Mouse (Mus musculus) CH12.LX (cell line): ENCODE measurements around the gene Dcst1. TPM values are rescaled to one million over a fixed set of nuclear protein-coding genes. Genes with fewer than 3 reads are reported as not detected.

ENCODE experiments used
- DNase-seq: peaks from one replicate; pipeline ENCODE4 v3.0.0-alpha.2; 2013; ENCODE audit errors: extremely low read depth
- H3K27ac ChIP-seq: 2 replicates; pipeline ENCODE4 v1.5.1; 2012; ENCODE audit warnings: low read depth, mild to moderate bottlenecking, control low read depth, moderate library complexity; ENCODE audit not compliant: insufficient read depth
- H3K27me3 ChIP-seq: replicated peaks from 2 replicates; pipeline ENCODE3; 2012; ENCODE audit warnings: inconsistent platforms
- H3K36me3 ChIP-seq, 2 experiments: replicated peaks in 1 of 2; 2 replicates each; pipeline versions ENCODE3 to v1.6.1; 2012; ENCODE audit warnings: inconsistent platforms in 1 of 2, low read length in 1 of 2, mild to moderate bottlenecking in 1 of 2, mixed read lengths in 1 of 2, moderate library complexity in 1 of 2; ENCODE audit not compliant: control insufficient read depth in 1 of 2, insufficient read depth in 1 of 2
- H3K4me1 ChIP-seq, 2 experiments: 2 replicates each; pipeline ENCODE4 v1.6.1; 2012; ENCODE audit warnings: inconsistent platforms in 1 of 2, moderate library complexity in 1 of 2; ENCODE audit not compliant: insufficient read depth in 2 of 2, control insufficient read depth in 1 of 2
- H3K4me2 ChIP-seq: 2 replicates; pipeline ENCODE4 v1.6.1; 2012; ENCODE audit warnings: low read depth, mild to moderate bottlenecking, control low read depth; ENCODE audit not compliant: poor library complexity, insufficient read depth, severe bottlenecking
- H3K4me3 ChIP-seq, 3 experiments: fragments of 150-350 bp in 1 of 3; sonication (generic) in 1 of 3; replicated peaks in 1 of 3; 2 replicates each; pipeline versions ENCODE3 to v1.5.1; 2011 to 2012; ENCODE audit warnings: low read depth in 2 of 3, low read length in 2 of 3, mild to moderate bottlenecking in 2 of 3, moderate library complexity in 2 of 3, control low read depth in 1 of 3, improper control_type of control experiment in 1 of 3, inconsistent platforms in 1 of 3, mixed read lengths in 1 of 3; ENCODE audit not compliant: poor library complexity in 1 of 3
- H3K79me2 ChIP-seq: replicated peaks from 2 replicates; pipeline ENCODE4 v1.6.1; 2012; ENCODE audit warnings: mild to moderate bottlenecking, moderate library complexity; ENCODE audit not compliant: control insufficient read depth, poor library complexity, insufficient read depth, severe bottlenecking; ENCODE audit errors: extremely low read depth
- H3K9ac ChIP-seq: 2 replicates; pipeline ENCODE4 v1.6.1; 2012; ENCODE audit warnings: low read depth, mild to moderate bottlenecking, control low read depth, moderate library complexity; ENCODE audit not compliant: insufficient read depth
- H3K9me3 ChIP-seq: replicated peaks from 2 replicates; pipeline ENCODE3; 2012; ENCODE audit warnings: low read length, inconsistent platforms, mixed read lengths
- BHLHE40 ChIP-seq: IDR thresholded peaks from 2 replicates; pipeline ENCODE4 v1.6.1; 2011; ENCODE audit warnings: mild to moderate bottlenecking, low read depth, low read length, improper control_type of control experiment
- CHD1 ChIP-seq: IDR thresholded peaks from 2 replicates; pipeline ENCODE4 v1.6.1; 2012; ENCODE audit warnings: low read depth, low read length, improper control_type of control experiment, inconsistent platforms
- E2F4 ChIP-seq: IDR thresholded peaks from 2 replicates; pipeline ENCODE4 v1.6.1; 2011; ENCODE audit warnings: low read depth, low read length, improper control_type of control experiment; ENCODE audit not compliant: insufficient replicate concordance
- ELF1 ChIP-seq: IDR thresholded peaks from 2 replicates; pipeline ENCODE4 v1.6.1; 2014; ENCODE audit warnings: low read depth, mild to moderate bottlenecking, inconsistent platforms, low read length, improper control_type of control experiment
- ETS1 ChIP-seq: conservative IDR thresholded peaks from 2 replicates; pipeline ENCODE4 v1.6.1; 2012; ENCODE audit warnings: low read depth, mild to moderate bottlenecking, inconsistent platforms, low read length, improper control_type of control experiment, moderate library complexity
- GABPA ChIP-seq: IDR thresholded peaks from 2 replicates; pipeline ENCODE4 v1.6.1; 2012; ENCODE audit warnings: low read depth, low read length, improper control_type of control experiment, inconsistent platforms; ENCODE audit not compliant: insufficient replicate concordance
- HCFC1 ChIP-seq: IDR thresholded peaks from 2 replicates; pipeline ENCODE4 v1.6.1; 2012; ENCODE audit warnings: low read depth, mild to moderate bottlenecking, inconsistent platforms, low read length, improper control_type of control experiment
- IRF4 ChIP-seq: IDR thresholded peaks from 2 replicates; pipeline ENCODE4 v1.6.1; 2014; ENCODE audit warnings: low read depth, mild to moderate bottlenecking, inconsistent platforms, low read length, improper control_type of control experiment
- JUN ChIP-seq: IDR thresholded peaks from 2 replicates; pipeline ENCODE4 v1.6.1; 2011; ENCODE audit warnings: low read depth, mild to moderate bottlenecking, low read length, improper control_type of control experiment, moderate library complexity; ENCODE audit not compliant: insufficient read depth
- JUND ChIP-seq: conservative IDR thresholded peaks from 2 replicates; pipeline ENCODE4 v1.6.1; 2011; ENCODE audit warnings: low read depth, low read length, improper control_type of control experiment
- MAFK ChIP-seq: IDR thresholded peaks from 2 replicates; pipeline ENCODE4 v1.6.1; 2011; ENCODE audit warnings: low read length, improper control_type of control experiment; ENCODE audit not compliant: insufficient replicate concordance
- MAZ ChIP-seq: IDR thresholded peaks from 2 replicates; pipeline ENCODE4 v1.6.1; 2012; ENCODE audit warnings: low read depth, mild to moderate bottlenecking, inconsistent platforms, low read length, improper control_type of control experiment, moderate library complexity
- MEF2A ChIP-seq: IDR thresholded peaks from 2 replicates; pipeline ENCODE4 v1.6.1; 2014; ENCODE audit warnings: low read depth, mild to moderate bottlenecking, inconsistent platforms, low read length, improper control_type of control experiment, borderline replicate concordance
- MYC ChIP-seq: IDR thresholded peaks from 2 replicates; pipeline ENCODE4 v1.6.1; 2011; ENCODE audit warnings: low read depth, mild to moderate bottlenecking, improper control_type of control experiment, low read length
- NRF1 ChIP-seq: IDR thresholded peaks from 2 replicates; pipeline ENCODE4 v1.6.1; 2014; ENCODE audit warnings: low read depth, mild to moderate bottlenecking, inconsistent platforms, low read length, improper control_type of control experiment, moderate library complexity
- RAD21 ChIP-seq: IDR thresholded peaks from 2 replicates; pipeline ENCODE4 v1.6.1; 2011; ENCODE audit warnings: low read depth, mild to moderate bottlenecking, low read length, improper control_type of control experiment, moderate library complexity
- RCOR1 ChIP-seq: conservative IDR thresholded peaks from 2 replicates; pipeline ENCODE4 v1.6.1; 2012; ENCODE audit warnings: low read depth, mild to moderate bottlenecking, inconsistent platforms, low read length, improper control_type of control experiment
- SIN3A ChIP-seq: IDR thresholded peaks from 2 replicates; pipeline ENCODE4 v1.6.1; 2012; ENCODE audit warnings: low read length, improper control_type of control experiment, inconsistent platforms
- SMC3 ChIP-seq: IDR thresholded peaks from 2 replicates; pipeline ENCODE4 v1.6.1; 2011; ENCODE audit warnings: low read depth, low read length, improper control_type of control experiment
- TBP ChIP-seq: conservative IDR thresholded peaks from 2 replicates; pipeline ENCODE4 v1.6.1; 2011; ENCODE audit warnings: low read depth, low read length, improper control_type of control experiment
- USF1 ChIP-seq: IDR thresholded peaks from 2 replicates; pipeline ENCODE4 v1.6.1; 2014; ENCODE audit warnings: low read depth, mild to moderate bottlenecking, inconsistent platforms, low read length, improper control_type of control experiment
- USF2 ChIP-seq: conservative IDR thresholded peaks from 2 replicates; pipeline ENCODE4 v1.6.1; 2011; ENCODE audit warnings: low read depth, low read length, improper control_type of control experiment
- ZC3H11A ChIP-seq: IDR thresholded peaks from 2 replicates; pipeline ENCODE4 v1.6.1; 2012; ENCODE audit warnings: low read depth, mild to moderate bottlenecking, inconsistent platforms, low read length, improper control_type of control experiment
- dilution Hi-C: fragments of 300-500 bp; cut with MboI; formaldehyde crosslinking; loops from 2 replicates; pipeline ENCODE4 v1.14.3; 2020; ENCODE audit warnings: low sequenced_read_pairs; ENCODE audit not compliant: extremely low pct_unique_long_range_greater_than_20kb, extremely low pct_ligation_motif_present
- in situ Hi-C: fragments of 300-500 bp; cut with MboI; formaldehyde crosslinking; loops from 3 replicates; pipeline ENCODE4 v1.14.3; 2019; ENCODE audit warnings: low sequenced_read_pairs, low pct_ligation_motif_present, low pct_unique_long_range_greater_than_20kb, mixed read lengths
- polyA plus RNA-seq: library from polyadenylated mRNA; unstranded; fragments of >175 nt; gene quantifications from 2 replicates; pipeline ENCODE4 v1.2.1, GENCODE M21; 2012; ENCODE audit warnings: low read depth; ENCODE audit not compliant: insufficient read length
- total RNA-seq, 2 experiments: library from RNA; depleted of rRNA; stranded (reverse); fragments of 300-350 nt in 1 of 2; fragments of >200 nt in 1 of 2; gene quantifications; 2 replicates each; pipeline ENCODE4 v1.2.3; 2012 to 2014

Gene Dcst1
- total and polyA plus RNA-seq, 3 experiments, result 0.04 to 0.10 TPM; not detected in 1

DNA sequence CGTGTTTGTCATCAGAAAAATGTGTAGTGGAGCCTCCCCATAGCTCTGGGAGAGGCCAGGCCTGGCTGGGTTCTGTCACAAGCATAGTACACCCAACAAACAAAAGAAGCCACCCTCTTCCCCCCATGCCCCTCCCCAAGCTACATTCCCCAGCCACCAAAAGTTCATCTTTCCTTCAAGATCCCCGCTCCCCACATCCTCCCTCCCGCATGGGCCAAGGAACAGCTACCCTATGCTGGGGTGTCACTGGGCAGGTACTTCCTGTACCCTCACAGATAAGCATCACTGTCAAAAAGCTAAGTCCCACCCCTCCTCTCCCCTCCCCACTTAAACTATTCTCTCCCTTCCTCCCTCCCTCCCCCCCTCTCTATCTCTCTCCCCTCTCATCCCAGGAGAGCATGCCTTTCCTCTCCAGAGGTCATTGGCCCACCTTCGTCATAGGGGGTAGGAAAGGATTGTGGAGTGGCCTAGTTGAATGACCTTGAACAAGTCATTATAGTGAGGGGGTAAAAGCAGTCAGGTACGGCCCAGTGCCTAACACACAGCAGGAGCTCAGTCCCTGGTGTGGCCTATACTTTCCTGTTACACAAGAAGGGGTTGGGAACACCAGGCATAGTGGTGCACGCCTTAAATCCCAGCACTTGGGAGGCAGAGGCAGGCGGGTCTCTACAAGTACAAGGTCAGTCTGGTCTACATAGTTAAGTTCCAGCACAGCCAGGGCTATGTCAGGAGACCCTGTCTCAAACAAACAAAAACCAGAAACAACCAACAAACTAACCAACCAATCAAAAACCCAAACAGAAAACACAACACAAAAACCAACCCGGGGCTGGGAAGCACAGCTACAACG, 17.2 kb upstream of the Dcst1 start:
- Histone ChIP-seq H3K9me3 (no peaks in the 10 kb centered on the region), H3K27ac (no peak overlapping the region), H3K4me1 (peaks cover 30 to 96% of the 10 kb centered on the region in 2 experiments), H3K27me3 (no peaks in the 10 kb centered on the region), H3K79me2 (peaks cover 47% of the 10 kb centered on the region), H3K36me3 (peaks cover 40 to 68% of the 10 kb centered on the region in 2 experiments), H3K4me2 (no peak overlapping the region), H3K4me3 (no peak overlapping the region), H3K9ac (no peak overlapping the region)
- in situ Hi-C loops, result no loop called here
- dilution Hi-C loops, result no loop called here
- TF ChIP-seq MEF2A, result no peak
- TF ChIP-seq NRF1, result no peak
- TF ChIP-seq MAFK, result no peak
- no peak for TF ChIP-seq USF1
- no peak for TF ChIP-seq ZC3H11A
- TF ChIP-seq SMC3, result no peak
- TF ChIP-seq E2F4, result no peak
- no peak for TF ChIP-seq USF2
- TF ChIP-seq TBP, result no peak
- TF ChIP-seq RCOR1, result no peak
- no peak for TF ChIP-seq CHD1
- no peak for TF ChIP-seq JUN
- no peak for TF ChIP-seq ELF1
- no peak for TF ChIP-seq MYC
- no peak for TF ChIP-seq IRF4
- TF ChIP-seq BHLHE40, result no peak
- no peak for TF ChIP-seq RAD21
- TF ChIP-seq ETS1, result no peak
- no peak for TF ChIP-seq GABPA
- TF ChIP-seq SIN3A, result no peak
- no peak for DNase-seq

DNA sequence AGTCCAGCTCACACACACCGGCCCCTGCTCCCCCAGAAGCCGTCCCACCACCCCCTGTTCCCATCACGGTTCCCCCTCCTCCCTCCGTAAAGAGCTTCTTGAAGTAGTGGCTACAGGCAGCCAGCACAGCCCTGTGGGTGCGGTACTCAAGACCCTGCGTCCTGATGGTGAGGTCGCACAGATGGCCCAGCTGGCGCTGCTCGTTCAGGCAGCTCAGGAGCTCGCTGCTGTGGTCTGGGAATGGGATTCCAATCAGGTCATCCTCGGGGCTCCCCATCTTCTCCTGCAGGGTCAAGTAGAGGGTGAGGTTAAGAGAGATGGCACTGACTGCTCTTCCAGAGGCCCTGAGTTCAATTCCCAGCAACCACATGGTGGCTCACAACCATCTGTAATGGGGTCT, 16.2 kb upstream of the Dcst1 start:
- Histone ChIP-seq H3K4me2 (no peak overlapping the region), H3K27me3 (no peaks in the 10 kb centered on the region), H3K36me3 (peaks cover 49 to 78% of the 10 kb centered on the region in 2 experiments), H3K27ac (no peak overlapping the region), H3K79me2 (peaks cover 37% of the 10 kb centered on the region), H3K9ac (no peak overlapping the region), H3K4me1 (peaks cover 30 to 91% of the 10 kb centered on the region in 2 experiments), H3K4me3 (no peak overlapping the region), H3K9me3 (no peaks in the 10 kb centered on the region)
- in situ Hi-C loops, result no loop called here
- DNase-seq, result no peak
- TF ChIP-seq USF2 (no peak), SMC3 (no peak), BHLHE40 (no peak), MAZ (no peak), HCFC1 (no peak), JUND (no peak), JUN (no peak)
- dilution Hi-C loops, result no loop called here
